Mouse (Mus musculus) gastrocnemius, postnatal 36 days (tissue): ENCODE measurements around the gene Suv39h2. TPM values are rescaled to one million over a fixed set of nuclear protein-coding genes. Genes with fewer than 3 reads are reported as not detected.
A peak's percentile ranks its signal among the peaks of the same experiment; 100 is the strongest.

Experiments used
- DNase-seq, 2 experiments: peaks; one replicate each; pipeline ENCODE4 v3.0.0; 2022
- intact Hi-C: fragments of 180-260 bp; cut with DNase I; formaldehyde crosslinking; loops from one replicate; pipeline ENCODE4 v1.15.1; 2025
- long read RNA-seq, 2 experiments: library from polyadenylated mRNA; stranded (forward); transcript quantifications; one replicate each; pipeline ENCODE4 v2.0.0; 2021
- total RNA-seq, 2 experiments: library from RNA; stranded (reverse); gene quantifications; 2 replicates each; pipeline ENCODE4 v1.2.3; 2021

Suv39h2 gene
- under 1 TPM; 0.74 to 0.89 TPM for total RNA-seq
- long read RNA-seq, experiment 1, partial matches to known transcripts: 0 of 1 reads
- long read RNA-seq, experiment 1, other reads (novel, unspliced or antisense): 0 of 1 reads
- long read RNA-seq, experiment 2: 0 reads

GRCm38 (mm10) chr2:3474861-3475283 lies at the start of gene Suv39h2:
Gene Suv39h2 (minus strand): TSS chr2:3475031.
- DNase-seq: peak; percentile 95 to 97
- intact Hi-C loops: no loop called here

GRCm38 (mm10) chr2:3522558-3522957 lies 47.7 kb upstream of the Suv39h2 start:
- intact Hi-C loops: no loop called here
- DNase-seq: no peak

GRCm38 (mm10) chr2:3512552-3513454 lies 38.0 kb upstream of the Suv39h2 start, which contains the start of the genes Gm45902, Hspa14 and Cdnf:
Gene Gm45902 (minus strand): TSS chr2:3512790.
Gene Hspa14 (minus strand): TSS chr2:3512814.
Gene Cdnf (plus strand): TSS chr2:3513030.
- intact Hi-C loops: loop anchor here (5.0 kb wide), 1 partner anchor 186 kb away; no protein-coding TSS in a partner anchor
- peak; percentile 88 to 91 for DNase-seq

- DNase-seq: no peak
- intact Hi-C loops: loop anchor here (5.0 kb wide), 1 partner anchor 185 kb away; no protein-coding TSS in a partner anchor
Measured at GRCm38 (mm10) chr2:3512076-3512475, 37.2 kb upstream of the Suv39h2 start.

- no peak for DNase-seq
- intact Hi-C loops: no loop called here
Measured at GRCm38 (mm10) chr2:3500886-3501285, 26.1 kb upstream of the Suv39h2 start.

GRCm38 (mm10) chr2:3499543-3499942 lies 24.7 kb upstream of the Suv39h2 start:
- no peak for DNase-seq
- intact Hi-C loops: no loop called here

- DNase-seq: no peak
- intact Hi-C loops: no loop called here
Measured at GRCm38 (mm10) chr2:3493833-3494409, 19.1 kb upstream of the Suv39h2 start.

- DNase-seq: no peak
- intact Hi-C loops: no loop called here
Measured at GRCm38 (mm10) chr2:3489816-3490215, 15.0 kb upstream of the Suv39h2 start.

GRCm38 (mm10) chr2:3480239-3480638 lies 5.4 kb upstream of the Suv39h2 start:
- intact Hi-C loops: no loop called here

GRCm38 (mm10) chr2:3475746-3476251 lies 968 bp upstream of the Suv39h2 start:
- intact Hi-C loops: no loop called here
- DNase-seq: no peak

More at GRCm38 (mm10) chr2:3480239-3480638, 5.4 kb upstream of the Suv39h2 start:
- DNase-seq: no peak

- intact Hi-C loops: no loop called here
- peak; percentile 25 to 38 for DNase-seq
Measured at GRCm38 (mm10) chr2:3474361-3474805, 448 bp downstream of the Suv39h2 start.

GRCm38 (mm10) chr2:3473891-3474290 lies 940 bp downstream of the Suv39h2 start:
- no peak for DNase-seq
- intact Hi-C loops: no loop called here

- no peak for DNase-seq
Measured at GRCm38 (mm10) chr2:3456590-3456989, 18.2 kb downstream of the Suv39h2 start.

GRCm38 (mm10) chr2:3453096-3453495 lies 21.7 kb downstream of the Suv39h2 start:
- intact Hi-C loops: no loop called here
- DNase-seq: no peak

More at GRCm38 (mm10) chr2:3456590-3456989, 18.2 kb downstream of the Suv39h2 start:
- intact Hi-C loops: no loop called here

- DNase-seq: no peak
- intact Hi-C loops: no loop called here
Measured at GRCm38 (mm10) chr2:3449431-3449830, 25.4 kb downstream of the Suv39h2 start.

GRCm38 (mm10) chr2:3445984-3446383 lies 28.8 kb downstream of the Suv39h2 start:
- DNase-seq: no peak

GRCm38 (mm10) chr2:3444206-3444605 lies 30.6 kb downstream of the Suv39h2 start:
- no peak for DNase-seq
- intact Hi-C loops: no loop called here

More at GRCm38 (mm10) chr2:3445984-3446383, 28.8 kb downstream of the Suv39h2 start:
- intact Hi-C loops: no loop called here

GRCm38 (mm10) chr2:3437956-3438355 lies 36.9 kb downstream of the Suv39h2 start:
- intact Hi-C loops: no loop called here
- DNase-seq: no peak

- intact Hi-C loops: no loop called here
- no peak for DNase-seq
Measured at GRCm38 (mm10) chr2:3435369-3436061, 39.3 kb downstream of the Suv39h2 start.

- no peak for DNase-seq
- intact Hi-C loops: no loop called here
Measured at GRCm38 (mm10) chr2:3430956-3431355, 43.9 kb downstream of the Suv39h2 start.
